Mouse (Mus musculus) granulocyte monocyte progenitor cell, adult 5-6 weeks (primary cell): ENCODE data around the gene Trpm7. TPM values are rescaled to one million over a fixed set of nuclear protein-coding genes. Genes with fewer than 3 reads are reported as not detected.

Source experiments
- ATAC-seq: replicated peaks from 2 replicates; pipeline ENCODE4 v1.8.0; 2016; ENCODE audit warnings: mild to moderate bottlenecking, moderate TSS enrichment, inconsistent platforms; ENCODE audit not compliant: poor library complexity, severe bottlenecking
- total RNA-seq, 2 experiments: library from RNA; stranded (forward) in 1 of 2; stranded (reverse) in 1 of 2; fragments of 200-712, 200-1000 nt in 1 of 2; fragments of >200 nt in 1 of 2; fragmentation: Nextera tagmentation in 1 of 2; gene quantifications; 2 replicates each; pipeline ENCODE4 v1.2.3; 2014 to 2017

Trpm7 gene
- total RNA-seq, 2 experiments from 2014 or later: 46.9 to 91.7 TPM

DNA sequence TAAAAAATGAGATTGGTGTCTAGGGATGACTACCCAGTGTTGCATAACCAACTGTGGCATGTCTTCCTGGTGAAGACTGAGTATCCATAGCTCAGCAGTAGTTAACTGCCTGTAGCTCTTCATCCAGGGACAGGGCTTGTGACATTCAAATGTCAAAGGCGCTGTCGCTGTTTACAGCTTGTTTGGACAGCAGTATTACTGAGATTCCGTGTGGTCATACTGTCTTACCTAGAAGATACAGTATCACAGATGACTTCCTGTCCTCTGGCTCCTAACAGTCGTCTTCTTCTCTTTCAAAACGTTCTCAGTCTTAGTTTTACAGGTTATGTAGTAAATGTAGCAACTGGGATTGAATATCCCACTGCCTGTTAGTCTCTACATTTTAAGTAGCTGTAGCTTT, 37.2 kb downstream of the Trpm7 start:
- ATAC-seq: no peak

DNA sequence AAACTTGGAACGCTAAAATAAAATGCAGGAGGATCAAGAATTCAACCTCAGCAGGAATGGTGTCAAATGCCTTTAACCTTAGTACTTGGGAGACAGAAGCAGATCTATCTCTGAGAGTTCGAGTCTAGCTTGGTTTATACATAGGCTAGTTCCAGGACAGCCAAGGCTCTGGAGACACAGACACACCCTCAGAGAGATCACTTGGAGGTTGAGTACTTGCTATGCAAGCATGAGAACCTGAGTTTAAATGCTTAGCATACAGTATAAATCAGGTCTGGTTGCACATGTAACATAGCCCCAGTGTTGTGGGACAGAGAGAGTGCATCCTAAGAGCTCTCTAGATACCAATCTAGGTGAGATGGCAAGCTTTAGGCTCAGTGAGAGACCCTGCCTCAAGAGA, 58.6 kb downstream of the Trpm7 start:
- ATAC-seq: no peak

DNA sequence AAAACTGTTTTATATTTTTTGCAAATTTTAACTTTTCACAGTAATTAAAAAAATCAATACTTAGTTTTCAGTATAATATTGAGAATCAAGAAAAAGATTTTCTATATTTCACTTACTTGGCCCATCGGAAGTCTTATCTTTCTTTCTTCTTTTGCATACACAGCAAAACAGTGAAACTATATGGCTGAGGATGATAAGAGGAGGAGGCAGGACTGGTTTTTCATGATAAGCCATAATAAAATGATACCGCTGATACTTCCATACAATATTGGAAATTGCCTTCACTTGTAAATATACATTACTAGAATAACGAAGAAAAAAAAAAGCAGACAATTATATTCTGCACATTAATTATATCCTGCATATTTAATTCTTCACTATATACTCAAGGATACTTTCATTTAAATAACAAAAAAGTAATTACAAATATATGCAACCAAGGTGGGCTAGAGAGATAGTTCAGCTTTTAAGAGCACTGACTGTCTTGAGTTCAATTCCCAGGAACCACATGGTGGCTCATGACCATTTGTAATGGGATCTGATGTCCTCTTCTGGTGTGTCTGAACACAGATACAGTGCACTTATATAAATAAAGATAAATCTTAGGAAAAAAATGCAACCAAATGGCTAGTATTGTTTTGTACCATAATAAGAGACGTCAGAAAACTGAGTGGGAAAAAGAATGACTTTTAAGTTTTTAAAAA, 59.2 kb downstream of the Trpm7 start:
- ATAC-seq: no peak

DNA sequence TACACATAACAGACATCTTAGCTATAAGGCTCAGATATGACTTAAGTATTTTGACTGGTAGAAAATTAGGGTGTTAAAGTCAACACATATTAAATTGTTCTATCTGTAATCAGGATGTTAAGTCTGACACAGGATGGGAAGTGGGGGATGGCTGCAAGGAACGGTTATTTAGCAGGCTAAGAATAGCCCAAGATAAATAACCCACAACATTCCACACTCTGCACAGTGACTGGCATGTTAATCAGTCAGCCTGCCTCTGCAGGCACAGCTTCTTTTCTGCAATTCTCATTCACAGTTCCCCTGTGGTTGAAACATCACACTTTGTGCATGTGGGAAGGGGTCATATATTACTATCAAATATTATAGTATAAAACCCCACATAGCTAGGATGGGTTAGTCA, 60.2 kb downstream of the Trpm7 start:
- ATAC-seq: no peak

DNA sequence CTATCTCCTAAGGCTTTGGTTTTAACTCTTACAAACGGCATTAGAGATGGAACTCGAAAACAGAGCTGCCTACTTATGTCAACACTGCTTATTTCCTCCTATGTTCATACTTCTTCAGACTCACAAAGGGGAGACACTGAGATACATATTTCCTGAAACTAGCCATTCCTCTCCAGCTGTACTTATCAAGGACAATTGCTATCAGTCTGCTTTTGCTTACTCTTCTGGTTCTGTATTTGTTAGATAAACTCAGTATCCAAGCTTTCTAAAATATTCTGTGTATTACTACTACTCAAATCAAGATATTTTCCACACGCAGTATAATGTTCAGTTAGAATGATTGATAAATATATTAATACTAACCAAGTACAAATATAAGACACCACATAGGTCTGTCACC, 74.0 kb downstream of the Trpm7 start:
- ATAC-seq: no peak

DNA sequence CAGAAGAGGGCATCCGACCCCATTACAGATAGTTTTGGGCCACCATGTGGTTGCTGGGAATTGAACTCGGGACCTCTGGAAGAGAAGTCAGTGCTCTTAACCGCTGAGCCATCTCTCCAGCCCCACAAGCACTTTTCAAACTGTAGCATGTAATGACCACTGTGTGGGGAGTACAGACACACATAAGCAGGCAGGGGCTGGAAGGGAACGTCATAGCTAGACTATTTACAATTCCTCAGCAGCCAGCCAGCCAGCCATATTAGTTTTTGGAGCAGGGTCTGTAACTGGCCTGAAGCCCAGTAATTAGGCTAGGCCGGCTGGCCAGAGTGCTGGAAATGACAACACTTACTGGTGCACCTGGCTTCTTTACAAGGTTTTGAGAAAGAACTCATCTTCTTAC, 77.6 kb downstream of the Trpm7 start:
- no peak for ATAC-seq

DNA sequence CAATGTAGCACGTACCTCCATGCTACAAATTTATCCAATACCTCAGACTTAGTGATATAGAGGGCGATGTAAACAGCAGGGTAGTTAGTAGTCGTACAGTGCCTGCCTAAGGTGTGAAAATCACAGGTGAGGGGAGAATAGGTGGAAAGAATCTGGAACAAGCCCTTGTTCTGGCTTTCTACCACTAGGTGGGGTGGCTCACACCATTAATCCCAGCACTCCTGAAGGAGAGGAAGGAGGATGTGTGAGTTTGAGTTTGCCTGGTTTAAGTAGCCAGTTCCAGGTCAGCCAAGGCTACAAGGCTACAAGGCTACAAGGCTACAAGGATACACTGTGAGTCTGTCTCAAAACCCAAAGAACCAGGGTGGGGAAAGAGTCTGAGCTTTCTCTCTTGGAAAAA, 80.3 kb downstream of the Trpm7 start:
- no peak for ATAC-seq

DNA sequence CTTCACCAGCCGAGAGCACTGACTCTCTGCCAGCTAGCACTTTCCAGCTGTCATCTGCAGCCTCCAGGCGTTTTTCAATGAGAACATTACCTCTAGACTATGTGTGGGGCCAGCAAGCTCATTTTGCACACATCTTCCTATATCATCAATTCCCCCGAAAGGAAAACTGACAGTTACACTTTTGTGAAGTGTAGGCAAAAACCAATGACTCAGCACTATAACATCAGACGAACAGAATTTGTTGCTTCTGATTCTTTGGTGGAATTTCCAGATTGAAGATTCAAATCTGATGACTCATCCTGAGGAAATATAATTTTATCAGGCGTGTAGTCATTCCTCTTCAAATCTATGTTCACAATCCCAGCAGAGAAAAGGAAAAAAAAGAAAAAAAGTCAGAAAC, 83.4 kb downstream of the Trpm7 start:
- ATAC-seq: no peak

DNA sequence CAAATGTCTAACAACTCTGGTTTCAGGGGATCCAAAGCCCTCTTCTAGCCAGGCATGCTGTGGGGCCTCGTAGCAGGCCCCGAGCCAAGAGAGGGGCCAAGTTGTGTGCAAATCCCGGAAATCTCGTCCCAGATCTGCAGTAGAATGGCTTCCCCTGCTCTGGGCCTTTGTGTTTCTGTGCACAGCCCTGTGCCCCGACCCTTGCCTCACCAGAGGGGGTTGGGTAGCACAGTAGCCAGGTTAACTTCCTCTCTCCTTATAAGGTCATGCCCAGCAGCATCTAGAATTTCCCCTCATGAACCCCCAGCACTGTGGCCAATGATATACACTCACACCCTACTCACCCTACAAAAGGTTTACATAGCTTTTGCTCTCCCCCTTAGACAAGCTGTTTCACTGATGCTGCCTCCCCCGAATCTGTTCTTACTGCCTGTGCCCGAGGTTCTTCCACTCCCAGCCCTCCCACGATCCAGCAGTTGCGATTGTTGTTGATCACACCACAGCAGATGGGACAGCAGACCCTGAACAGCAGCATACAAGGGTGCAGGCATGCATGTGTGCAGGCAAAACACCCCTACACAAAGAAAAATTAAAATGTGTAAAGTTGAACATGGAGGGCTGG, 88.2 kb downstream of the Trpm7 start:
- ATAC-seq: peak; percentile 79

DNA sequence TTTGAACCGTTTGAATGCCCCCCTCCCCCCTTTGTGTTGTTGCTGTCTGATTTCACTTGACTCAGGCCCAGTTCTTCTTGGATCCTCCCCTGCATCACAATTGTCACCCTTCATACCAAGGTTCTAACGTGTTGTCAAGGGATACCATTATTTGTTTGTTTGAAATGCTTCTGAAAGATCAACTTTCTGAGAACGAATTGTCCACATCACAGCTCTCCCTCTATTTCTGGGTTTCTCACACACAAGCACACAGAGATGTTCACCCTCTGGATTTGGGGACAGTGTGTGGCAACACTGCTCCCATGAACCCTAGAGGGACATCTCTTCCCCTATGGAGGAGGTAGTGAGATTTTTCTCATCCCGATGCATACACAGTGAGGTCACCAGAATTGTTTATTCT, 92.7 kb downstream of the Trpm7 start, which contains the start of gene Usp50:
Gene Usp50 (minus strand): TSS at position 101 of the 400 bp plus-strand sequence.
- no peak for ATAC-seq

DNA sequence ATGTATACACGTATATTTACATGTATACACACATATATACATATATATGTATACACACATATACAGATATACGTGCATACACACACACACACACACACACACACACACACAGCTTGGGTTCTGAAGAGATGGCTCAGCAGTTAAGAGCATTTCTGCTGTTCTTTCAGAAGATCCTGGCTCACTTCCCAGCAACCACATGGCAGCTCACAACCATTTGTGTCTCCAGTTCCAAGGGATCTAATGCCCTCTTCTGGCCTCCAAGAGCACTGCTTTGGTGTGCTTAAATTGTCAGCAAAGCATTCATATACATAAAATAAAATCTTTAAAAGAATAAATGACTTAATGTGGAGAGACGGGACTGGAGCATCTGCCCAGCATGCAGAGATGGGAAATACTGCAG, 93.6 kb downstream of the Trpm7 start:
- peak; percentile 48; the same call in 1 of the 2 replicates for ATAC-seq

DNA sequence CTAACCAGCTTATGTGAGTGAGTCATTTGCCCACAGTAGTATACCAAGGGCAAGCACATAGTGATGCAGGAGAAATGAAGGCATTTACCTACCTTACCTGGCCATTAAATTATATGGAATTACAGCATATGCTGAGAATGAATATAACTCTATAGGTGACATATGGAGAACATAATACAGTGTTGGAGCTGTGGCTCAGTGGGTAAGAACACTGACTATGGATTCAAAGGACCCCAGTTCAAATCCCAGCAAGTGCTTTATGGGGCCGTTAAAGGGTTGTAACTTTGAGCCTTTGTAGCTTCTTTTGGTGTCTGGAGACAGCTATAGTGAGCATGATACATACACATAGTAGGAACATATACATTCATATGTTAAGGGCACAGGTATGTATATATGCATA, 94.6 kb downstream of the Trpm7 start:
- ATAC-seq: no peak

DNA sequence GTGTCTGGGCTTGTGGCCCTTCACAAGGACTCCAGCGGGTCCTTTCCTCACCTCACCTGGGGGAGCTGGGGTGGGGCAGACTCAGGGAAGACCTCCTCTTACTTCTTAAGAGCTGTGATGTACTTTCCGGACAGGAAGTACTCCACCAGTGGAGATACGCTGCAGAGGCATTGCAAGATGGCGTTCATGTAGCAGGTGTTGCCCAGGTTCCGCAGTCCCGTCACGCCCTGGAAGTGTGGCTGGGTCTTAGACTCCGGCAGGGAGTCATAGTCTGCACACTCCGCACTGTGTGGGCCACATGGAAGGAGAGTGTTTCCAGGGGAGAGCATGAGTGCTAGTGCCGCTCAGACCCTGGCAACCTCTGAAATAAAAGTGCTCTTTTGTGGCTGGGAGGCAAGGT, 95.7 kb downstream of the Trpm7 start:
- ATAC-seq: no peak

DNA sequence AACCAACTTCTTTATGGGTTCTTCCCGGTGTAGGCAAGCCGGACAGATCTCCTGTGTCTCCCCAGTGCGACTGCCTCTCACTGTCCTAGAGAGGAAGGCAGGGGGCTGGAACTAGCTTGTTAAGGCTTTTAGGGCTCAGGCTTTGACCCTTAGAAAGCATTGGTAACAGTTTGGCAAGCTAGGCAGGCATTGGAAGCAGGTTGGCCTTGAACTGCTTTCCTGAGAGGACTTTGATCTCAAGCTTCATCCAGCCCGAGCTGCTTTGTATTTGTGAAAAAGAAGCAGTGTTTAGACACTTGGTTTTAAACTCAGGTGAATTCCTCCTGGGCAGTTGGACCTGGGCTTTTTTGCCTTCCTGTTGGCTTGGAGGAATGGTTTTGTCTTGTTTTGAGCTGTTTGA, 97.2 kb downstream of the Trpm7 start:
- no peak for ATAC-seq

DNA sequence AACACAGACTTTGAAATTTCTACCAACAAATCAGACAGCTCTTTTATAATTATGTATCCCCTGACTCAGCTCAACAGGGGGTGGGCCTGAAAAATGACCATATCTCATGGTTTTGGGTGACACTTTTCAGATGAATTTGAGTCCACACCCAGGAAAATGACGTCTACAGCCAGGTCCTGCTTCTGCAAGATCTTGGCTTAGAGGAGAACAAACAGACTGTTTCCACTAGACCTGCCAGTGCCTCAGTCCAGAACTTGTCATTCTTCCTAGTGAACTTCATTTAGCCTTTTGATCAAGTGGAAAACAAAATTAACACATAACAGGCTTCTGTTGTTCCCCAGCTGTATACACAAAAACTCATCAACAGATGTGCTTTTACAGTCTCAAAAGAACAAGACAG, 99.6 kb downstream of the Trpm7 start:
- ATAC-seq: no peak

DNA sequence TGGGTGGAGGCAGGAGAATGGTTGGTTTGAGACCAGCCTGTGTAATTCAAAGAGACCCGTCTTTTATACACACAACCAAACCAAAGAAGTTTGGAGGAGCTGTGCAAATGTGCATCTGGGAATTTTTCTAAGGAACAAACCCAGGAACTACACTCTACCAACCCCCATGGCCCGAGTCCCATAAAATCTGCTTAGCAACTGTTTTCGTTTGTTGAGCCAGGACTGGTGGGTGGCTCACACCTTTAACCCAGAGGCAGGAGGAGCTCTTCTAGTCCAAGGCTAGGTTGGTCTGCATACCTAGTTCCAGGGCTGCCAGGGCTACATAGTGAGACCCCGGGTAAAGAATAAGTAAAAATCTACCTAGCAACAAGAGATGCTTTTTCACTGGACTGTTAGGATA, 100.1 kb downstream of the Trpm7 start:
- ATAC-seq: no peak

DNA sequence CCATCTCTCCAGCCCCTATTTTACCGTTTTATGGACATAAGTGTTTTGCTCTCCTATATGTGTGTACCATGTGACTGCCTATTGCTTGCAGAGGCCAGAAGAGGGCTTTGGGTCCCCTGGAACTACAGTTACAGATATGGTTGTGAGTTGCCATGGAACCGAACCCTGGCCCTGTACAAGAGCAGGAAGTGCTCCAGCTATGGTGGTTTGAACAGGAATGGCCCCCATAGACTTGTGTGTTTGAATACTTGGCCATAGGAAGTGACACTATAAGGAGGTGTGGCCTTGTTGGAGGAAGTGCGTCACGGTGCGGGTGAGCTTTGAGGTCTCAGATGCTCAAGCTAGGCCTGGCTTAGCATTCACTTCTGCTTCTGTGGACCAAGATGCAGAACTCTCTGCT, 103.8 kb downstream of the Trpm7 start:
- ATAC-seq: peak; percentile 46

DNA sequence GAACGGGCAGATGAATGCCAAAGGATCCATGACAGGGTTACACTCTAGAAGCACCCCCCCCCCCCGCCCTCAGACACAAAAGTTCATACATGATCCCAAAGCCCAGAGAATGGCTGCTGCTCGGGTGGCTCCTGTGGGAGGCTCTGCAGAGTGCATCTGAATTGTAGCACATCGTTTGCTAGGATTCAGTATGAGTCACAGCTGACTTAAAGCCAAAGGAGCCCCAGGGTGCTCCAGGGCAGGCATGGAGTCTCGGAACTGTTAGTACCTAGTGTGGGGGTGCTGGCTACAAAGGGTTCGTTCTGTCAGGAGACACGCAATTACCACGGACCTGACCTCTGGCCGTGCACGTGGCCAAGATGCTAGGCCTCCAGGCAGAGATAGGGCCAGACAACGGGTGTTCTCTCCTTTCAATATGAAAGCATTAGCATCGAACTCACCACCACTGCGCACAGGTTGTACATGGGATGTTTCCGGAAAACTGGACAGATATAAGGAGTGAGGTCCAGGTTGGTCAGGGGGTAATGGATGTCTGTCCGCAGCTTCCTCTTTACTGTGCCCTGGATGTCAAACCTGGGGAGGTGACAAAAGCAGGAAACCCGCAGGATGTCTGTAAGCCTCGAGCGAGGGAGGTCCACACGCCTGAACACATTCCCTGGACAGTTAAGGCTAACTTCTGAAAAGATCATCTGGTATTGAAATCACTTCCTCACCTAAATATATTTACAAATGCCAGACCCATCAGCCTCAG, 106.4 kb downstream of the Trpm7 start:
- ATAC-seq: peak; percentile 56

DNA sequence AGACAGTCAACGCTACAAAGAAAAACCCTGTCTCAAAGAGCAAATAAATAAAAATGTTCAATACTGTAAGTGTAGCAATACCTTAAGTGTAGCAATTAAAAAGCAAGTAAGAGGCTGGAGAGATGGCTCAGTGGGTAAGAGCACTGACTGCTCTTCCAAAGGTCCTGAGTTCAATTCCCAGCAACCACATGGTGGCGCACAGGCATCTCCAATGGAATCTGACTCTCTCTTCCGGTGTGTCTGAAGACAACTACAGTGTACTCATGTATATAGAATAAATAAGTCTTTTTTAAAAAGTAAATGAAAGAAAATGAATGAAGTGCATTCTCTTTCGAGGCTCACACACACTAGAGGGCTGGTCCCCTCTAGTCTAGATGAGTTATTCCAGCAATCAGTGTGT, 107.8 kb downstream of the Trpm7 start:
- ATAC-seq: no peak

DNA sequence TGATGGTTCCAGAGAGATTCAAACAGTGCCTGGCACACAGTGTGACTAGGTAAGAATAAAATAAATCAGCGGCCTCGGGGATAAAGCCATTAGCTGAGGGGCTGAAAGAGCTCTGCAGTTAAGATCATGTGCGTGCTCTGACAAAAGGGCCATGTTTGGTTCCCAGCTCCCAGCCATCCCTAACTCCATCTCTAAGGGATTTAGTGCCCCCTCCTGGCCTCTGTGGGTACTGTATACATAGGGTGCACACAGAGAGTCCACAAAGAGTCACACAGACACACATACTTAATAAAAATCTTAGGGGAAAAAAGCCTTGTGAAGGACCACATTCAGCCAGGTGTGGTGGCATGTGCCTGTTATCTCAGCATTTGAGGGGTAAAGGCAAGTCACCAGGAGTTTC, 108.4 kb downstream of the Trpm7 start:
- no peak for ATAC-seq

DNA sequence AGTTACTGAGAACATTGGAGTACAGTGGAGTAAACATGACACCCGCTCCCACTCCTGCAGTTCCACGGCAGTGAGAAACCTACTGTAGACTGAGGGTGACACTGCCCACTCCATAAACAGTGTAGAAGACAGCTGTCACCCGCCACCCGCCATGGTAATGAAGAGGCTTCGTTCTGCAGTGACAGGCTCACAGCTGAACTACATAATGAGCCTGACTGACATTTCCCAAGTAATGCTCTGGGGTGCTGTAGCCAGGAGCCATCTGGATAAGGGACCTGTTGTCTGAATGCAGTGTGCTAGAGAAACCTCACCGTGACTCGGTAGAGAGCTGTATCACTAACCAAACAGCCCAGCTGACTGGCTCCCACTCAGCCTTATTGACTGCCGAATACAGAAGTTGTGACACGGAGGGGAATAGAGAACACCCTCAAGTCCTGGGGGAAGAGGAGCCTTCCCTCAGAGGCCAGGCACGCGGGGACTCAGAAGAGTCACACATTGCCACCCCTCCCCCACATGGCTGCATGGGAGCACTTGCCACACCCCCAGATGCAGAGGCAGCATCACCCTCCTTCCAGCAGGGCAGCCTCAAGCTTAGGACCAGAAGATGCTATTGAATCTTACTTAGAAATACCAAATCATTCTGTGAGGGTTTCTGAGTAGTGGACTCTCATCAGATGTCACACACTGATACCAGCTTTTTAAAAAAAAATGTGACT, 110.0 kb downstream of the Trpm7 start:
- ATAC-seq: peak; percentile 40; the same call in 1 of the 2 replicates
